Mouse (Mus musculus) forebrain, embryonic 11.5 days (tissue): ENCODE results near the gene Tpsg1. TPM values are rescaled to one million over a fixed set of nuclear protein-coding genes. Genes with fewer than 3 reads are reported as not detected.

ENCODE experiments used
- ATAC-seq: fragments of 200-750 bp; cut with Nextera tagmentation; replicated peaks from 2 replicates; pipeline ENCODE4 v1.8.0; 2017; ENCODE audit warnings: moderate TSS enrichment; ENCODE audit not compliant: low FRiP score
- DNase-seq: peaks from one replicate; pipeline ENCODE4 v3.0.0-alpha.2; 2017; ENCODE audit warnings: low spot score
- H3K27ac ChIP-seq: fragments of 300-500 bp; sonication (generic); 2 replicates; pipeline ENCODE4 v1.5.1; 2014; ENCODE audit warnings: low read depth, low read length
- H3K27me3 ChIP-seq: fragments of 300-500 bp; sonication (generic); 2 replicates; pipeline ENCODE4 v1.6.1; 2014; ENCODE audit warnings: mild to moderate bottlenecking, low read length, mixed read lengths; ENCODE audit not compliant: control insufficient read depth, insufficient read depth
- H3K36me3 ChIP-seq: fragments of 300-500 bp; sonication (generic); 2 replicates; pipeline ENCODE4 v1.6.1; 2014; ENCODE audit warnings: mild to moderate bottlenecking, low read length, moderate library complexity, mixed read lengths; ENCODE audit not compliant: control insufficient read depth, insufficient read depth
- H3K4me1 ChIP-seq: fragments of 300-500 bp; sonication (generic); replicated peaks from 2 replicates; pipeline ENCODE4 v1.6.1; 2014; ENCODE audit warnings: low read length, mixed read lengths; ENCODE audit not compliant: control insufficient read depth, insufficient read depth
- H3K4me2 ChIP-seq: fragments of 300-500 bp; sonication (generic); 2 replicates; pipeline ENCODE4 v1.6.1; 2014; ENCODE audit warnings: low read depth, mild to moderate bottlenecking, low read length, moderate library complexity, mixed read lengths; ENCODE audit not compliant: severe bottlenecking
- H3K4me3 ChIP-seq: fragments of 300-500 bp; sonication (generic); 2 replicates; pipeline ENCODE4 v1.5.1; 2014; ENCODE audit warnings: low read depth, low read length
- H3K9ac ChIP-seq: fragments of 300-500 bp; sonication (generic); 2 replicates; pipeline ENCODE4 v1.6.1; 2014; ENCODE audit warnings: low read length
- H3K9me3 ChIP-seq: fragments of 300-500 bp; sonication (generic); 2 replicates; pipeline ENCODE4 v1.6.1; 2016; ENCODE audit warnings: low read length, mixed read lengths; ENCODE audit not compliant: control insufficient read depth
- WGBS: fragments of 180-500 bp; shearing (Covaris S2); extraction: QIAGEN DNeasy Blood & Tissue Kit; methylation state at CpG from one replicate; pipeline ENCODE4 v1.1.7; 2014; 5-methylcytosine and 5-hydroxymethylcytosine counted together
- polyA plus RNA-seq: library from polyadenylated mRNA; unstranded; fragments of >200 nt; fragmentation: Nextera tagmentation; extraction: Ambion mirVana; gene quantifications from 2 replicates; pipeline ENCODE4 v1.2.1, GENCODE M21; 2014

Gene Tpsg1
- polyA plus RNA-seq, 1 experiment from 2014 or later, result not detected

DNA sequence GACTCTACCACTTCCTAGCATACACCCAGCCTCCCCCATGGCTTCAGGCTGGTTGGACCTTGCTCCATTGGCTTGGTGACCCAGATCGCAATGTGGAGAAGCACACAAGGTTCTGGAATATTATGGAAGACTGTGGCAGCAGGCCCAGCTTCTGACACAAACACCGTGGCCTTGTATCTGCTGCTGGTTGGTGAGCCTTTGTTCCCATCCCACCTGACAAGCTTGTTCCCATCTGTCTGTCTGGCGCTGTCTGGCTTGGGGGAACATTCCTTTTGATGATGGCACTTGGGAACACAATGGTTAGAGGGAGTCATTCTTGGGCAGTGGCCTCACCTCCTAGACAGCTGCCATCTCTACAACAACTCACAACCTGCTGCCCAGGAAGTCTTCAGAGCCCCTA, 51.9 kb downstream of the Tpsg1 start:
- no peak overlapping the region for H3K4me3 ChIP-seq
- ATAC-seq (no peak), DNase-seq (no peak)
- peaks cover 30% of the 10 kb centered on the region for H3K4me1 ChIP-seq
- no peaks in the 10 kb centered on the region for H3K27me3 ChIP-seq
- WGBS, result 95% methylated on average over 3 of the region's 3 CpGs
- H3K9ac ChIP-seq, result no peak overlapping the region
- no peaks in the 10 kb centered on the region for H3K9me3 ChIP-seq
- H3K4me2 ChIP-seq, result no peak overlapping the region
- no peaks in the 10 kb centered on the region for H3K36me3 ChIP-seq
- H3K27ac ChIP-seq, result no peak overlapping the region

Other genes starting within 250 kb of the Tpsg1 start
- gene Ptx4, start 248.5 kb upstream of the Tpsg1 start, polyA plus RNA-seq, result 0.12 TPM in 1 of 2 replicates, not detected in the other
- 24.2 and 25.4 TPM in 2 replicates for gene Clcn7, start 235.9 kb upstream of the Tpsg1 start, polyA plus RNA-seq
- 0.08 TPM in 1 of 2 replicates, not detected in the other for gene Ccdc154, start 206.8 kb upstream of the Tpsg1 start, polyA plus RNA-seq
- not detected in 2 replicates for gene Gm38655, start 193.8 kb upstream of the Tpsg1 start, polyA plus RNA-seq
- gene BC003965, start 184.7 kb upstream of the Tpsg1 start, polyA plus RNA-seq, result 33.3 and 35.4 TPM in 2 replicates
- 6.5 and 7.1 TPM in 2 replicates for gene Unkl, start 180.9 kb upstream of the Tpsg1 start, polyA plus RNA-seq
- gene Gnptg, start 129.1 kb upstream of the Tpsg1 start, polyA plus RNA-seq, result 51.3 and 56.3 TPM in 2 replicates
- gene Tsr3, start 129.1 kb upstream of the Tpsg1 start, polyA plus RNA-seq, result 63.4 and 66.7 TPM in 2 replicates
- gene Baiap3, start 112.9 kb upstream of the Tpsg1 start, polyA plus RNA-seq, result 1.2 and 1.7 TPM in 2 replicates
- gene Ube2i, start 94.7 kb upstream of the Tpsg1 start, polyA plus RNA-seq, result 837 and 868 TPM in 2 replicates
- not detected in 2 replicates for gene Prss34, start 70.9 kb upstream of the Tpsg1 start, polyA plus RNA-seq
- gene Prss28, start 60.6 kb upstream of the Tpsg1 start, polyA plus RNA-seq, result not detected in 2 replicates
- not detected in 2 replicates for gene Prss29, start 50.6 kb upstream of the Tpsg1 start, polyA plus RNA-seq
- not detected in 2 replicates for gene Tpsab1, start 23.7 kb upstream of the Tpsg1 start, polyA plus RNA-seq
- gene Tpsb2, start 3.0 kb upstream of the Tpsg1 start, polyA plus RNA-seq, result not detected in 2 replicates
- gene Cacna1h, start 64.5 kb downstream of the Tpsg1 start, polyA plus RNA-seq, result 4.4 and 4.7 TPM in 2 replicates
- gene Tekt4, start 85.3 kb downstream of the Tpsg1 start, polyA plus RNA-seq, result 0.12 and 0.29 TPM in 2 replicates
- gene Sstr5, start 128.0 kb downstream of the Tpsg1 start, polyA plus RNA-seq, result 0.24 TPM in 1 of 2 replicates, not detected in the other
- 7.3 and 7.5 TPM in 2 replicates for gene Sox8, start 201.4 kb downstream of the Tpsg1 start, polyA plus RNA-seq
- gene Lmf1, start 209.8 kb downstream of the Tpsg1 start, polyA plus RNA-seq, result 18.3 and 20.7 TPM in 2 replicates